Mouse (Mus musculus): Measurements from ENCODE around the gene Nupr1. TPM values are rescaled to one million over a fixed set of nuclear protein-coding genes. Genes with fewer than 3 reads are reported as not detected.

The Nupr1 gene
- not detected for polyA plus RNA-seq (2014; fragmentation: Illumina TruSeq; extraction: RNeasy Lipid Tissue Mini Kit (QIAGEN cat#74804); ENCODE audit: low read depth, low replicate concordance)

GRCm38 (mm10) chr7:126630824-126631518 is at the start of gene Nupr1:
Gene Nupr1, minus strand, starts transcription at chr7:126630861.

GRCm38 (mm10) chr7:126676207-126676606 is 45.5 kb upstream of the Nupr1 start, which contains the start of gene Sult1a1:
Gene Sult1a1, minus strand, starts transcription at chr7:126676432.

GRCm38 (mm10) chr7:126649231-126650051 is 18.8 kb upstream of the Nupr1 start, which contains the start of gene Sgf29:
Gene Sgf29, plus strand, starts transcription at chr7:126649309.

GRCm38 (mm10) chr7:126594862-126595561 is 35.6 kb downstream of the Nupr1 start, which contains the start of gene Il27:
Gene Il27, minus strand, starts transcription at chr7:126594941.

GRCm38 (mm10) chr7:126585717-126586116 is 44.9 kb downstream of the Nupr1 start, which contains the start of gene Cln3:
Gene Cln3, minus strand, starts transcription at chr7:126585817.

GRCm38 (mm10) chr7:126584506-126584977 is 46.1 kb downstream of the Nupr1 start, which contains the start of gene Apobr:
Gene Apobr, plus strand, starts transcription at chr7:126584942.

Other genes with a start within 250 kb of the Nupr1 start
- 2.7 TPM for gene Nfatc2ip, start 234.1 kb downstream of the Nupr1 start, polyA plus RNA-seq (2014; fragmentation: Illumina TruSeq; extraction: RNeasy Lipid Tissue Mini Kit (QIAGEN cat#74804); ENCODE audit: low read depth, low replicate concordance)
- gene Cd19, start 216.0 kb downstream of the Nupr1 start, polyA plus RNA-seq (2014; fragmentation: Illumina TruSeq; extraction: RNeasy Lipid Tissue Mini Kit (QIAGEN cat#74804); ENCODE audit: low read depth, low replicate concordance), result 0.26 TPM
- gene Rabep2, start 202.1 kb downstream of the Nupr1 start, polyA plus RNA-seq (2014; fragmentation: Illumina TruSeq; extraction: RNeasy Lipid Tissue Mini Kit (QIAGEN cat#74804); ENCODE audit: low read depth, low replicate concordance), result 1.0 TPM
- gene Atp2a1, start 167.8 kb downstream of the Nupr1 start, polyA plus RNA-seq (2014; fragmentation: Illumina TruSeq; extraction: RNeasy Lipid Tissue Mini Kit (QIAGEN cat#74804); ENCODE audit: low read depth, low replicate concordance), result 0.11 TPM
- 3.6 TPM for gene Sh2b1, start 155.4 kb downstream of the Nupr1 start, polyA plus RNA-seq (2014; fragmentation: Illumina TruSeq; extraction: RNeasy Lipid Tissue Mini Kit (QIAGEN cat#74804); ENCODE audit: low read depth, low replicate concordance)
- gene Tufm, start 143.5 kb downstream of the Nupr1 start, polyA plus RNA-seq (2014; fragmentation: Illumina TruSeq; extraction: RNeasy Lipid Tissue Mini Kit (QIAGEN cat#74804); ENCODE audit: low read depth, low replicate concordance), result 10.8 TPM
- gene Atxn2l, start 127.4 kb downstream of the Nupr1 start, polyA plus RNA-seq (2014; fragmentation: Illumina TruSeq; extraction: RNeasy Lipid Tissue Mini Kit (QIAGEN cat#74804); ENCODE audit: low read depth, low replicate concordance), result 13.8 TPM
- gene Eif3c, start 64.5 kb downstream of the Nupr1 start, polyA plus RNA-seq (2014; fragmentation: Illumina TruSeq; extraction: RNeasy Lipid Tissue Mini Kit (QIAGEN cat#74804); ENCODE audit: low read depth, low replicate concordance), result 71.2 TPM
- gene Apobr, start 45.9 kb downstream of the Nupr1 start, polyA plus RNA-seq (2014; fragmentation: Illumina TruSeq; extraction: RNeasy Lipid Tissue Mini Kit (QIAGEN cat#74804); ENCODE audit: low read depth, low replicate concordance), result 0.24 TPM
- gene Cln3, start 45.0 kb downstream of the Nupr1 start, polyA plus RNA-seq (2014; fragmentation: Illumina TruSeq; extraction: RNeasy Lipid Tissue Mini Kit (QIAGEN cat#74804); ENCODE audit: low read depth, low replicate concordance), result 1.3 TPM
- not detected for gene Il27, start 35.9 kb downstream of the Nupr1 start, polyA plus RNA-seq (2014; fragmentation: Illumina TruSeq; extraction: RNeasy Lipid Tissue Mini Kit (QIAGEN cat#74804); ENCODE audit: low read depth, low replicate concordance)
- 4.4 TPM for gene Sgf29, start 18.4 kb upstream of the Nupr1 start, polyA plus RNA-seq (2014; fragmentation: Illumina TruSeq; extraction: RNeasy Lipid Tissue Mini Kit (QIAGEN cat#74804); ENCODE audit: low read depth, low replicate concordance)
- 1,146 TPM for gene Sult1a1, start 45.6 kb upstream of the Nupr1 start, polyA plus RNA-seq (2014; fragmentation: Illumina TruSeq; extraction: RNeasy Lipid Tissue Mini Kit (QIAGEN cat#74804); ENCODE audit: low read depth, low replicate concordance)
- not detected for gene Bola2, start 64.5 kb upstream of the Nupr1 start, polyA plus RNA-seq (2014; fragmentation: Illumina TruSeq; extraction: RNeasy Lipid Tissue Mini Kit (QIAGEN cat#74804); ENCODE audit: low read depth, low replicate concordance)
- 2.0 TPM for gene Slx1b, start 64.9 kb upstream of the Nupr1 start, polyA plus RNA-seq (2014; fragmentation: Illumina TruSeq; extraction: RNeasy Lipid Tissue Mini Kit (QIAGEN cat#74804); ENCODE audit: low read depth, low replicate concordance)
- gene Coro1a, start 76.9 kb upstream of the Nupr1 start, polyA plus RNA-seq (2014; fragmentation: Illumina TruSeq; extraction: RNeasy Lipid Tissue Mini Kit (QIAGEN cat#74804); ENCODE audit: low read depth, low replicate concordance), result 2.7 TPM
- gene Mapk3, start 128.7 kb upstream of the Nupr1 start, polyA plus RNA-seq (2014; fragmentation: Illumina TruSeq; extraction: RNeasy Lipid Tissue Mini Kit (QIAGEN cat#74804); ENCODE audit: low read depth, low replicate concordance), result 5.9 TPM
- not detected for gene Gdpd3, start 135.5 kb upstream of the Nupr1 start, polyA plus RNA-seq (2014; fragmentation: Illumina TruSeq; extraction: RNeasy Lipid Tissue Mini Kit (QIAGEN cat#74804); ENCODE audit: low read depth, low replicate concordance)
- 10.0 TPM for gene Ypel3, start 146.1 kb upstream of the Nupr1 start, polyA plus RNA-seq (2014; fragmentation: Illumina TruSeq; extraction: RNeasy Lipid Tissue Mini Kit (QIAGEN cat#74804); ENCODE audit: low read depth, low replicate concordance)
- gene Tbx6, start 150.6 kb upstream of the Nupr1 start, polyA plus RNA-seq (2014; fragmentation: Illumina TruSeq; extraction: RNeasy Lipid Tissue Mini Kit (QIAGEN cat#74804); ENCODE audit: low read depth, low replicate concordance), result not detected
- gene Ppp4c, start 161.6 kb upstream of the Nupr1 start, polyA plus RNA-seq (2014; fragmentation: Illumina TruSeq; extraction: RNeasy Lipid Tissue Mini Kit (QIAGEN cat#74804); ENCODE audit: low read depth, low replicate concordance), result 19.8 TPM
- not detected for gene Fam57b, start 166.8 kb upstream of the Nupr1 start, polyA plus RNA-seq (2014; fragmentation: Illumina TruSeq; extraction: RNeasy Lipid Tissue Mini Kit (QIAGEN cat#74804); ENCODE audit: low read depth, low replicate concordance)
- gene 4930451I11Rik, start 200.8 kb upstream of the Nupr1 start, polyA plus RNA-seq (2014; fragmentation: Illumina TruSeq; extraction: RNeasy Lipid Tissue Mini Kit (QIAGEN cat#74804); ENCODE audit: low read depth, low replicate concordance), result not detected
- gene Doc2a, start 216.6 kb upstream of the Nupr1 start, polyA plus RNA-seq (2014; fragmentation: Illumina TruSeq; extraction: RNeasy Lipid Tissue Mini Kit (QIAGEN cat#74804); ENCODE audit: low read depth, low replicate concordance), result not detected
- 3.6 TPM for gene Hirip3, start 231.1 kb upstream of the Nupr1 start, polyA plus RNA-seq (2014; fragmentation: Illumina TruSeq; extraction: RNeasy Lipid Tissue Mini Kit (QIAGEN cat#74804); ENCODE audit: low read depth, low replicate concordance)
- gene Ino80e, start 231.5 kb upstream of the Nupr1 start, polyA plus RNA-seq (2014; fragmentation: Illumina TruSeq; extraction: RNeasy Lipid Tissue Mini Kit (QIAGEN cat#74804); ENCODE audit: low read depth, low replicate concordance), result 4.8 TPM